Mouse (Mus musculus): ENCODE measurements around the gene Elp5.
"Not testable (repeated sequence)": the region's sequence is repeated elsewhere in the genome, so short reads cannot be mapped to it uniquely, and the experiment has no call there.

Gene Elp5

DNA sequence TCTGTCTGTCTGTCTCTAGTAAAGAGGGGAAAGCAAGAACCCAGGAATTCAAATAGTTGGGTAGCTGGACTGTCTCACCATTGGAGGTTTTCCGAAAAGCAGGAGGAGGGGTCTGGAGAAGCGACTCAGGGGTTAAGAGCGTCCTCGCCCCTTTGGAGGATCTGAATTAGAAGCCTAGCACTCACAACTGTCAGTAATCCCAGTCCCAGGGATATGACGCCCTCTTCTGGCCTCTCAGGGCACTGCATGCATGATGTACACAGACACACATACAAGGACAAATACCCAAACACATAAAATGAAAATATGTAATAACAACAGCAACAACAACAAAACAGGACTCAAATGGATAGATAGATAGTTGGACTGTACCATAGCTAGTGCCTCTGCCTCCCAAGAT lies 21.7 kb downstream of the Elp5 start:
- no peak for DNase-seq (ENCODE audit: low spot score in 2 of 2)

DNA sequence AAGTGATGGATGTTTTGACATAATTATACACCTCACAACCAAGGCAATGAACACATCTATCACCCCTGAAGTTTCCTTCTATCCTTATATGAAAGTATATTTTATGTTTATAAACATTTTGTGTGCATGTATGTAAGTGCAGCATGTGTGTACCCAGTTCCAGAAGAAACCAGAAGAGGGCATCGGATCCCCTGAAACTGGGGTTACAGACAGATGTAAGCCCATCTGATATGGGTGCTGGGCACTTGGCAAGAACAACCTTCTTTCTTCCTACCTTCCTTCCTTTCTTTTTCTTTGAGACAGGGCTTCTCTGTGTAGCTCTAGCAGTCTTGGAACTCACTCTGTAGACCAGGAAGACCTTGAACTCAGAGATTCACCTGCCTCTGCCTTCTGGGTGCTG lies 26.1 kb downstream of the Elp5 start:
- no peak for DNase-seq (ENCODE audit: low spot score in 2 of 2)

DNA sequence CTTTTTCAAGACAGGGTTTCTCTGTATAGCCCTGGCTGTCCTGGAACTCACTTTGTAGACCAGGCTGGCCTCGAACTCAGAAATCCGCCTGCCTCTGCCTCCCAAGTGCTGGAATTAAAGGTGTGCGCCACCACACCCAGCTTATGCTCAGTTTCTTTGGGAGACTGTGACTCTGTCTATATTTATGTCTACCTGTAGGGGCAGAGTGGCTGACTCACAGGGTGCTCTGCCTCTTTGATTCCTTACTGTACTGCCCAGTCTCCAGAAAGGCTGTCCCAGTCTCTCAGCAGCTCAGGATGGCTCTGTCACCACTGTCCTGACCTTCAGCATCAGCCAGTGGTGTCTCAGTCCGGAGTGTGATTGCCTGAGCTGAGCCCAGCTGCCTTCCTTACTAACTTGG lies 26.7 kb downstream of the Elp5 start:
- DNase-seq (ENCODE audit: low spot score in 2 of 2) = not testable (repeated sequence)

DNA sequence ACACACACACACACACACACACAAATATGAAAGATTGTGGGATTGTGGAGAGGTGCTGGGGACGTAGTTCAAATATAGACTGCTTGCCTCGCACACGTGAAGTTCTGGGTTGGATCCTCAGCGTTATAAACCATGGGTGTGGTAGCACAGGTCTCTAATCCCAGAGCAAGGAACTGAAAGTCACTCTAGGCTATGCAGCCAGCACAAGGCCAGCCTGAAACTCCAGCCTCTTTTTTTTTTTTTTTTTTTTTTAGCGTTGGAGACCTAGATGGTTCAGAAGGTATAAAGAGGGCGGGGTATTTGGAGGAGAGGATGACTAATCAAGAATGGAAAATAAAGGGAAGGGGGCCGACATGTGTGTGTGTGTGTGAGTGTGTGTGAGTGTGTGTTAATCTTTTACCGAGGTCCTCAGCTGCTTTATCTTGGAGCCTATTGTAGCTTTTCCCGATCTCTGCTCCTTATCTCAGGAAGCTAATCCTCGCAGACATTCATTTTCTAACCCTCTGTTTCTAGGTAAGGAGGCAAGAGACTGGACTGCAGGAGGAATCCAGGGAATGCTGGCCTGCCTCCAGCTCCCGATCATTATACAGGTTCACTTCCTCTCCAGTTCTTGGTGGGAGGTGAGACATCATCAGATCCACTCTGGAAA lies 28.9 kb downstream of the Elp5 start:
- no peak for DNase-seq (ENCODE audit: low spot score in 2 of 2)

GRCm38 (mm10) chr11:69952274-69952673 lies 30.0 kb downstream of the Elp5 start:
- DNase-seq (ENCODE audit: low spot score in 2 of 2) = no peak

GRCm38 (mm10) chr11:69950807-69951459 lies 31.4 kb downstream of the Elp5 start:
- DNase-seq (ENCODE audit: low spot score in 2 of 2) = no peak

GRCm38 (mm10) chr11:69948763-69949150 lies 33.6 kb downstream of the Elp5 start:
- DNase-seq (ENCODE audit: low spot score in 2 of 2) = peak in 1 of 2 experiments; percentile 69

DNA sequence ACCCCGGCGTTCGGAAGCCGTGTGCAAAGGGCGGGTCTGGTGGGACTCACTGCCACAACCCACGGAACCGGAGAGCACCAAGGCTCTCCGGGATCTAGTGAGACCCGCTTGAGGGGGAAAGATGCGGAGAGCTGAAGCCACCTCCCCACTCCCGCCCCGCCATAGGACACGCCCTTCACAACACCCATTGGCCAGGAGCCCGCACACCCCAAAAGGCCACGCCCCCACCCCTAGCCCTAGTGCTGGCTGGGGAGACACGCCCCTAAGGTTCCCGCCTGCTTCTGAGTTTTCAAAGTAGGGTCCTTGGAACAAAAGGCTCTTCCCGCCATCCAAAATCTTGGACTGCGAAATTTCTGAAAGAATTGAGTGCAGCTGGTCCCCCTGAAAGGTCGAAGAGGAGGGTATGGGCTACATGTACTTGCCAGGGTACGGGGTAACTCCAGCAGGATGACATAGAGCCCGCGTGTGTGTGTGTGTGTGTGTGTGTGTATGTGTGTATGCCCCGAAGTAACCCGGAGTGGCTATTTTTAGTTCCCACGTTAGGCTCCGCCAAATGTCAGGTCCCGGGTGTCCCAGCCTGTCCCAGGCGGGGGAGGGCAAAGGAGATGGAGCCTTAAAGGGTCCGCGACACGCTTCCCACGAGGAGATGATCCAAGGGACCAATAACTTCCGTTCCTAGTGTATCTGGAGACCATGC lies 34.1 kb downstream of the Elp5 start, which contains the start of gene Slc2a4:
Slc2a4 (minus strand) TSS at position 123 of the 697 bp plus-strand sequence.
- peak; percentile 78 to 79 for DNase-seq (ENCODE audit: low spot score in 2 of 2)

- DNase-seq (ENCODE audit: low spot score in 2 of 2) = no peak
Observed at GRCm38 (mm10) chr11:69947337-69948065, 34.8 kb downstream of the Elp5 start.

GRCm38 (mm10) chr11:69945997-69946891 lies 36.1 kb downstream of the Elp5 start:
- no peak for DNase-seq (ENCODE audit: low spot score in 2 of 2)

DNA sequence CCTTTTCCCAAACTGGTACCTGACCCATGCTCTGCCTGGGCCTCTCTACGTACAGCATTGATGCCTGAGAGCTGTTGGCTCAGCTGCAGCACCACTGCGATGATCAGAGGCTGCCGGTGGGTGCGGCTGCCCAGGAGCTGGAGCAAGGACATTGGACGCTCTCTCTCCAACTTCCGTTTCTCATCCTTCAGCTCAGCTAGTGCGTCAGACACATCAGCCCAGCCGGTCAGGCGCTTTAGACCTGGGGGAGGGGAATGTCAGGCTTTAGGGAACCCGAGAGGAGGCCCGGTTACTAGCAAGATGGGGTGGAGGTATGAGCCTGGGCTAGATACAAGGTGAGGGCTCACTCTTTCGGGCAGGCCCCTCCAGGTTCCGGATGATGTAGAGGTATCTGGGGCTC lies 37.1 kb downstream of the Elp5 start:
- DNase-seq (ENCODE audit: low spot score in 2 of 2) = no peak

DNA sequence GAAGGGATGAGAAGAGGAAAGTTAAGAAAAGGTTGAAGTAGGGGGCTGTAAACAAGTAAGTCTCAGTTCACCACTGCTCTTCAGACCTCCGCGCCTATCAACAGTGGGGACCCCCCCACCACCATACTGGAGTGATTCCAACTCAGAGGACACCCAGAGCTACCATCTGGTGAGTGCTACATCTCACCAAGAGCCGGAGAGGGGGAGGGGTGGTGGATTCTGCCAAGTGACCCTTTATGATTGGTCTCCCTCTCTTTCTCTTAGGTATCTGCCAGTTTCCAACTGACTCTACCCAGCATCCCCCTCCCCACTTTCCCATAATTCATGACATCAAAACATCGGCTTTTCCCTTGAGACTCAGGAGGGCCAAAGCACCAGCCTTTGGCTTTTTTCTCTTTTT lies 41.4 kb downstream of the Elp5 start:
- no peak for DNase-seq (ENCODE audit: low spot score in 2 of 2)

GRCm38 (mm10) chr11:69939731-69940130 lies 42.6 kb downstream of the Elp5 start:
- DNase-seq (ENCODE audit: low spot score in 2 of 2) = no peak

DNA sequence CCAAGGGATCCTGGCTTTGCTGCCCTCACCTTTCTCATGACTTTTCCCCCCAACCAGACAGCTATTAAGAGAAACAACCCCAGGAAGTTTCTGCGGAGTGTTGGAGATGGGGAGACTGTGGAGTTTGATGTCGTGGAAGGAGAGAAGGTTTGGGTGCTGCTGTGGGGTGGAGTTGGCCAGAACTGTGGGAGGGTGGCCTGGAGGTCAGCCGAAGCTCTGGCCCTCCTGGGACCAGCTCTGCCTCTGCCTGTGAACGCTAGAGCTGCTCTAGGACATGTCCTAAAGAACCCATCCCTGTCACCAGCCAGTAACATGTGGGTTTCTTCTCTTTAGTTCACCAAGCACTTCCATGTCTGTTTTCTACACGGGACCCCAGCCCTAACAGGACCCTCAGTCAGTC lies 43.1 kb downstream of the Elp5 start:
- no peak for DNase-seq (ENCODE audit: low spot score in 2 of 2)

DNA sequence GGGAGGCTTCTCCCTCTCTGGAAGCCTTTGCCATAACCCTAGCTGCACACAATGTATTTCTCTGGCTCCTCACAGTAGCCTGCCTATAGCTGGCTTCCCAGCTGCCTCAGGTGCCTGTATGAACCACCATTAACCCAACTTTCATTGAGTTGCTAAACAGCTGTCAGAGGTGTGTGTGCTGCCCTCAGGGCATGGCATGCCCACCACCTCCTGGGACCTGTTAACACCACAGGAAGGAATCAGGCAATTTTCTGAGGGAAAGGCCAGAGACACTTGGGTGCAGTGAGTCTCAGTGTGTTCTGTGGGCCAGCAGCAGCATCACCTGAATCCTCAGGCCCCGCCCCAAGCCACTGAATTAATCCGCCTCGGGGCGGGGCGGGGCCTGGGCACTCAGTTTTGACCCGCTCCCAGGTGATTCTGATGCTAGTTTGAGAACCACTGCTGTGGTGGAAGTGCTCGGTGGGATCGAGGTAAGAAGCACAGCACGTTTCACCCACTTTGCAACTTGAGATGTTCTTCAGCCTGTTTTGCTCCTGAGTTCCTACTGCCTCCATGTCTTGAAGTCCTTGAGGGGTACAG lies 43.8 kb downstream of the Elp5 start:
- DNase-seq (ENCODE audit: low spot score in 2 of 2) = no peak

DNA sequence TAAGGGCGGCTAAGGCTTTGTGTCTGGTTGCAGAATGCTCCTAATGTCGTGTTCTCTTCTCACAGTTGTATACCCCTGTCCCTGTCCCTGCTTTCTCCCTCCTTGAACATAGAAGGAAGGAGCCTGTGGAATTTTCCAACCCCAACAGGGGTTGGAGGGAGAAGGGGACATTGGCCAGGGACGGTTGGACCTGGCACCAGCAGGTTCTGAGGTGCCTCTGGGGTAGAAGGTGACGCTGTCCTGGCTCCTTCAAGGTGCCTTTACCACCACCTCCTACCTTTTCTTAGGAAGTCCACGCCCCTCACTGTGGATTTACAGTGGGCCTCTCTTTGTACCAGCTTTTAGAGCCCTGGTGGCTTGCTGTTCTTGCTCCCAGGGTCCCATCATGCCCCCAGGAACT lies 44.5 kb downstream of the Elp5 start:
- no peak for DNase-seq (ENCODE audit: low spot score in 2 of 2)

- no peak for DNase-seq (ENCODE audit: low spot score in 2 of 2)
Observed at GRCm38 (mm10) chr11:69937385-69937784, 44.9 kb downstream of the Elp5 start.

DNA sequence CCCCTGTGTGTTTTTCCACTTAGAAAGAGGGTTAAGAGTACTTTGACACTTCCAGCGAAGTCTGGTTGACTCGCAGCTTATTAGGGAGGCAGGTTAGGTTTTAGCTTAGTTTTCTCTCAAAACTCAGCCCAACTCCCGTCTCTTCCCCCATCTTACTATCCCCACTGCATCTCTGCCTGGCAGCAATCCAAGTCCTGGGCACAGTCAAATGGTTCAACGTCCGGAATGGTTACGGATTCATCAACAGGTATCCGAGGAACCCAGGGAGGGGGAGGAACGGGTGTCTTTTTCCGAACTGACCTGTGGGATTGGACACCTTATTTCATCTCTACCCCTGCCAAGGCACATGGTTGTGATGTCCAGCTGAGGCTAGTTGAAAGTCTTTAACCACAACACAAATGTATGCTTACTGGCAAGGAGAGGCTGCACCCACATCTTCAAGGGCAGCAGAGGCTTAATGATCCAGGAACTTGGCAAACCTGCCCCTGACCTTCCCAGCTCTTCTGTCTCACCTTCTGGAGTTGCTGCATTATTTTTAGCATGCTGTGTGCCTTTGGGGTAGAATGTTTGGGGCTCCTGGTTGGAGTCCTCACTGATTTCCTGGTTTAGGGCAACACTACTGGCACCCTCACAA lies 45.5 kb downstream of the Elp5 start:
- no peak for DNase-seq (ENCODE audit: low spot score in 2 of 2)

DNA sequence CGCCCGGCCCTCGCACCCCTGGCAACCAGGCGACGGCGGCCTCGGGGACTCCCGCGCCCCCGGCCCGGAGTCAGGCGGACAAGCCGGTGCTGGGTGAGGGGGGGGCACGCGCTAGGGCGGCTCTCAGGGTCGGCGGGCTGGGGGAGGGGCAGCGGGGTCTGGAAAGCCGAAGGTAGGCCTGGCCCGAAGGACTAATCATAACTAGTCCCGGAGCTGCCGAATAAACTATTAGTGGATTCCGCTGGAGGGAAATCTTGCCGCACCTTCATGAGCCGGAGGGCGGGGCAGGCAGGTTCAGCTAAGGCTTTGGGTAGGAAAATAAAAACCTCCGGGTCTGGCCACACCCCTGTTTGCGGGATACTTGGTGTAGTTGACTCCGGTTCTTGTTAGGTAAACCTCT lies 46.2 kb downstream of the Elp5 start:
- DNase-seq (ENCODE audit: low spot score in 2 of 2) = no peak

DNA sequence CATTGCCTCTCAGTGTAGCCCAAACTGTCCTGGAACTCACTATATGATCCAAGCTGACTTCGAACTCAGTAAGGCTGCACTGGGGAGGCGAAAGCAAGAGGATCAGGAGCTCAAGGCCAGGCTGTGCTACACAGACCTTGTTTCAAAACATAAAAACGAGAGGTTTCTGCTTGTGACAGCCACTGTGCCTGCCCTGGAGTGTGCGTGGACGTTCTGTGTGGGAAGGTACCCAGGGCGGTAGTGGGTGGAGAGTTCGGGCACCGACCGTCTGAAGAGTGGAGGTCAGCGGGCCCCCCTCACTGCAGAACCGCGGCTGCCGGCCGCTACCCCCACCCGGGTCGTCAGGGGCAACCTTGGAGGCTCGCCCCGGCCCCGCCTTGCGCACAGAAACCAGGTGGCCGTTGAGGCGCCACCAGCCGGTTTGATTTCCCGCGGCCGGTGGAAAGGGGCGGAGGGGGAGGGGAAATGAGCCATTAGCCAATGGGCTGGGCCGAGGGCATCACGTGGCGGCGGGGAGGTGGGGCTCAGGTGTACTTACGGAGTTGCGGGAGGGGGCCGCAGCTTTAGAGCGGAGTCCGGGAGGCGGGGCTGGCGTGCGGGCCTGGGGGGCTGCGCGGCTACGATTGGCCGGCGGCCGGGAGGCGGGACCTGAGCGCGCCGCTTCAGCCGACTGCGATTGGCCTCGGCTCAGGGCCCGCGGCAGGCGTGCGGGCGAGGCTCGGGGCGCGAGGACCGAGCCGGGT lies 47.0 kb downstream of the Elp5 start, which contains the start of gene Ybx2:
Ybx2 (plus strand) TSS at position 660 of the 743 bp plus-strand sequence.
- peak; percentile 81 to 84 for DNase-seq (ENCODE audit: low spot score in 2 of 2)

Measured in frontal cortex, postnatal 10 days (tissue).